Mouse (Mus musculus): Measurements from ENCODE around the gene Mcf2. TPM values are rescaled to one million over a fixed set of nuclear protein-coding genes. Genes with fewer than 3 reads are reported as not detected.

The Mcf2 gene
- polyA plus RNA-seq, 1 experiment from 2014 or later: 0.80 TPM

- Histone ChIP-seq H3K27ac (replicated peaks) (no peak overlapping the region), H3K36me3 (no peaks in the 10 kb centered on the region), H3K4me3 (no peak overlapping the region), H3K27me3 (ENCODE audit: low read depth, poor library complexity, severe bottlenecking) (no peaks in the 10 kb centered on the region), H3K4me1 (no peaks in the 10 kb centered on the region), H3K9me3 (replicated peaks) (no peaks in the 10 kb centered on the region)
- no peak for DNase-seq (ENCODE audit: low spot score)
- 87% methylated on average over 4 of the region's 4 CpGs for WGBS
Measured at GRCm38 (mm10) chrX:60021007-60021406, 157.9 kb downstream of the Mcf2 start.

GRCm38 (mm10) chrX:60014588-60014987, 164.3 kb downstream of the Mcf2 start:
- no peak overlapping the region for H3K4me3 ChIP-seq
- no peaks in the 10 kb centered on the region for H3K36me3 ChIP-seq
- H3K27me3 ChIP-seq (ENCODE audit: low read depth, poor library complexity, severe bottlenecking): no peaks in the 10 kb centered on the region
- no peak overlapping the region for H3K27ac ChIP-seq (replicated peaks)
- H3K4me1 ChIP-seq: no peaks in the 10 kb centered on the region
- no peak for DNase-seq (ENCODE audit: low spot score)
- 85% methylated on average over 1 of the region's 1 CpGs for WGBS
- no peaks in the 10 kb centered on the region for H3K9me3 ChIP-seq (replicated peaks)

- no peaks in the 10 kb centered on the region for H3K27me3 ChIP-seq (ENCODE audit: low read depth, poor library complexity, severe bottlenecking)
- no peaks in the 10 kb centered on the region for H3K9me3 ChIP-seq (replicated peaks)
- H3K27ac ChIP-seq (replicated peaks): no peak overlapping the region
- no peaks in the 10 kb centered on the region for H3K4me1 ChIP-seq
- DNase-seq (ENCODE audit: low spot score): no peak
- no peaks in the 10 kb centered on the region for H3K36me3 ChIP-seq
- H3K4me3 ChIP-seq: no peak overlapping the region
Measured at GRCm38 (mm10) chrX:60013084-60013676, 165.7 kb downstream of the Mcf2 start.

Other genes starting within 250 kb of the Mcf2 start
- gene F9, start 179.6 kb downstream of the Mcf2 start, polyA plus RNA-seq (2016; fragmentation: Nextera tagmentation; extraction: Ambion mirVana): not detected in 2 replicates

Measured in midbrain, embryonic 10.5 days (tissue).